21 mouse cellular contexts compared by ENCODE assay signal in the genomic region with DNA sequence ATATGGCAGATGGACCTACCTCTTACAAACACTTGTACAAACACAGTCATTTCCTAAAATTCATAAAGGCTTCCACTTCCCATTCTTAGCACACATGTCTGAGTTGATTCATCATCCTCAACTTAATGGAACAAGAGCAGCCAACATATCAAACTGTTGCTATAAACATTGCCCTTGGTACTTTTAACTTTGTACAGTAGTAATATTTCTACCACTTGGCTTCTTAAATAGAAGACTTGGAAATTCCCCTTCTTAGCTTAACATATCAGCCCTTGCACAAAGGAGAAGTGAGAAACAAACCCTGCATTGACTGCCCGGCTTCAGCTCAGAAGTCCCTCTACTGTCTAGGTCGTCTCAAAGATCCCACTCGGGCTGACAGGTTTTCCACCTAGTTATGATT. TPM values are rescaled to one million over a fixed set of nuclear protein-coding genes. Genes with fewer than 3 reads are reported as not detected.
"Had no signal": no experiment of that assay in that cellular context is flagged by ENCODE, and none has a peak within 500 bp of the region (broad histone marks: within the 10 kb centered on the region; RNA-seq: fewer than 3 reads in every experiment).

No protein-coding gene starts in this region.

- H3K36me3 ChIP-seq: neural tube, embryonic 12.5 days; neural tube, embryonic 13.5 days; neural tube, embryonic 15.5 days; stomach, embryonic 15.5 days had no signal

- H3K27ac ChIP-seq: neural tube, embryonic 12.5 days; neural tube, embryonic 13.5 days; neural tube, embryonic 15.5 days; stomach, embryonic 15.5 days had no signal

- H3K4me1 ChIP-seq: neural tube, embryonic 12.5 days; neural tube, embryonic 13.5 days; neural tube, embryonic 15.5 days; stomach, embryonic 15.5 days had no signal

- H3K9me3 ChIP-seq: neural tube, embryonic 12.5 days; neural tube, embryonic 13.5 days; neural tube, embryonic 15.5 days; stomach, embryonic 15.5 days had no signal

- H3K27me3 ChIP-seq: neural tube, embryonic 12.5 days; neural tube, embryonic 13.5 days; neural tube, embryonic 15.5 days; stomach, embryonic 15.5 days had no signal

- H3K9ac ChIP-seq: neural tube, embryonic 12.5 days; neural tube, embryonic 13.5 days; neural tube, embryonic 15.5 days; stomach, embryonic 15.5 days had no signal

- H3K4me3 ChIP-seq: neural tube, embryonic 12.5 days; neural tube, embryonic 13.5 days; neural tube, embryonic 15.5 days; stomach, embryonic 15.5 days had no signal

- H3K4me2 ChIP-seq: neural tube, embryonic 12.5 days; neural tube, embryonic 13.5 days; neural tube, embryonic 15.5 days; stomach, embryonic 15.5 days had no signal

- DNase-seq: retina, postnatal 1 day; right cerebral cortex, adult 18-20 months; right cerebral cortex, postnatal 14 days; right cerebral cortex, postnatal 25 days; right cerebral cortex, postnatal 4 days; spleen, adult 18-20 months; thymus, adult 18-20 months; thymus, adult 2 months; thymus, postnatal 14 days; thymus, postnatal 25 days; thymus, postnatal 36 days; thymus, postnatal 4 days had no signal

RNA-seq across cellular contexts. Expression of a gene that starts 12.8 kb away (rescaled TPM):
- total RNA-seq: neutrophil, adult 5-6 weeks had no signal
- polyA plus RNA-seq: neural tube, embryonic 14.5 days; small intestine, adult 2 months; spleen, adult 2 months had no signal

RNA-seq across cellular contexts. Expression of a gene that starts 24.4 kb away (rescaled TPM):
- total RNA-seq: neutrophil, adult 5-6 weeks had no signal
- polyA plus RNA-seq: neural tube, embryonic 14.5 days; small intestine, adult 2 months; spleen, adult 2 months; testis, adult 2 months; thymus, adult 2 months had no signal
